In the genomic region with DNA sequence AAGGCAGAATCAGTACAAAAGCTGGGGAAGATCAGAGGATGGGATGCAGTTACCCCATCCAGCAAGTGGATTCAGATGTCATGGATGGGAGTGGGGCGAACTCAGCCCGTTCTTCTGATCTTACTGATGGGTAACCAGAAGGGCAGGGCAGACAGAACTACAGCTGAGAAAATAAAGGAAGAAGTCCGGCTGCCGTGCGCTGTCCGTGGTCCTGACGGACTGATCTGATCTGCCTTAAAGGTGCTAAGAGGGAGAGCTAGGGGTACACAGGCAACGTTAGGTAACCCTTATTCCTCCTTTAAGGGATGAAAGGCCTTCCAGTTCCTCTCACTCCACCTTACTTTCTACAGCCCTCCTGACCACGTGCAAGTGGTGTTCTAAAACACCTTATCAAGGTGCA, we compare ENCODE assay signal across 8 mouse cellular contexts. TPM values are rescaled to one million over a fixed set of nuclear protein-coding genes. Genes with fewer than 3 reads are reported as not detected.
DNase-seq lines count a peak whose midpoint lies in the region; ATAC-seq lines count a peak whose summit lies in the region.
"Had no signal": no experiment of that assay in that cellular context is flagged by ENCODE, and none has a peak within 500 bp of the region (broad histone marks: within the 10 kb centered on the region; RNA-seq: fewer than 3 reads in every experiment).

No protein-coding gene starts in this region.

- ATAC-seq in liver, embryonic 12.5 days, result no peak

- no peak overlapping the region for H3K4me2 ChIP-seq in liver, embryonic 12.5 days
- H3K4me2 ChIP-seq: limb, embryonic 13.5 days had no signal

- H3K27me3 ChIP-seq in liver, embryonic 12.5 days (replicated peaks), result no peaks in the 10 kb centered on the region
- H3K27me3 ChIP-seq: limb, embryonic 13.5 days had no signal

- peaks cover 24% of the 10 kb centered on the region for H3K4me1 ChIP-seq in liver, embryonic 12.5 days

- WGBS in liver, embryonic 12.5 days (ENCODE audit: insufficient replicate concordance), result 35% methylated on average over 9 of the region's 9 CpGs

- DNase-seq in liver (peak; percentile 71), adipocyte (ENCODE audit: low spot score) (peak; percentile 53)
- peak; percentile 59 to 90 for DNase-seq in kidney, postnatal 36 days
- peak; percentile 45 to 71 for DNase-seq in spleen, adult 18-20 months
- DNase-seq in layer of hippocampus, adult 9-11 months, result no peak
- DNase-seq in frontal cortex, postnatal 36 days (ENCODE audit: low spot score in 2 of 2), result no peak

- H3K9ac ChIP-seq in liver, embryonic 12.5 days, result no peak overlapping the region
- H3K9ac ChIP-seq: limb, embryonic 13.5 days had no signal

- no peak overlapping the region for H3K4me3 ChIP-seq in liver, embryonic 12.5 days
- H3K4me3 ChIP-seq: limb, embryonic 13.5 days had no signal

- H3K9me3 ChIP-seq in liver, embryonic 12.5 days (replicated peaks), result no peaks in the 10 kb centered on the region
- H3K9me3 ChIP-seq: limb, embryonic 13.5 days had no signal

- H3K36me3 ChIP-seq in liver, embryonic 12.5 days, result peaks cover 70% of the 10 kb centered on the region

- no peak overlapping the region for H3K27ac ChIP-seq in liver, embryonic 12.5 days
- H3K27ac ChIP-seq: limb, embryonic 13.5 days had no signal

RNA-seq across cellular contexts. Expression of a gene that starts 1.5 kb away (rescaled TPM):
- polyA plus RNA-seq in liver, embryonic 12.5 days (2016; fragmentation: Nextera tagmentation; extraction: Ambion mirVana), result 15.5 and 15.8 TPM in 2 replicates

RNA-seq across cellular contexts. Expression of a gene that starts 6.2 kb away (rescaled TPM):
- polyA plus RNA-seq in liver, embryonic 12.5 days (2016; fragmentation: Nextera tagmentation; extraction: Ambion mirVana), result 180 and 198 TPM in 2 replicates

RNA-seq across cellular contexts. Expression of a gene that starts 10.1 kb away (rescaled TPM):
- polyA plus RNA-seq in liver, embryonic 12.5 days (2016; fragmentation: Nextera tagmentation; extraction: Ambion mirVana), result 5.2 and 5.7 TPM in 2 replicates

RNA-seq across cellular contexts. Expression of a gene that starts 21.0 kb away (rescaled TPM):
- 1.7 and 2.0 TPM in 2 replicates for polyA plus RNA-seq in liver, embryonic 12.5 days (2016; fragmentation: Nextera tagmentation; extraction: Ambion mirVana)

RNA-seq across cellular contexts. Expression of a gene that starts 21.4 kb away (rescaled TPM):
- polyA plus RNA-seq in liver, embryonic 12.5 days (2016; fragmentation: Nextera tagmentation; extraction: Ambion mirVana), result 35.6 and 36.2 TPM in 2 replicates

Comparison
In these comparisons a context has a peak if more than half of its experiments do, and no peak if none do; other contexts are left out.
1. DNase-seq: peak in liver (single experiment), adipocyte (single experiment), kidney, postnatal 36 days (2 of 2) and spleen, adult 18-20 months (2 of 2); none in layer of hippocampus, adult 9-11 months (single experiment) and frontal cortex, postnatal 36 days (0 of 2).